21 mouse cellular contexts compared by ENCODE assay signal in the genomic region with DNA sequence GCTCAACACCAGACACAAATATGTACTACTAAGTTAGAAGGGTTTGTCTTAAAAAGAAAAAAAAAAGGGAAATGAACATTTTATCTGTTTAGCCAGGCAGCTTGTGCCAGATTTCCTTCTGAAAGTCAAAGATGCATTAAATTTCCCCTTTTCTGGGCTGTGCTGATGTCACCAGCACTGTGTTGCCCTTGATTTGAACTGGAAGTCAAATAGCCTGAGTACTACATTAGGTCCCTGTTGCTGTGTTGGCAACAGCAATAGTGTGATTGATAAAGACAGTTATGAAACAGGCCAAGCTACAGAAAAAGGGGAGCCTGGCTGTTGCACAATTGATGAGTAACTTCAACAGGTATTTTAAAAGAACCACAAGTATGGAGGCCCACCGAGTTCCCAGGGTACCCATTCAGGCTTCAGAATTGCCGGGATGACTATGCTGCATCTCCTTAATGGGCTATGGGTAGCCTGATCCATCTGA. TPM values are rescaled to one million over a fixed set of nuclear protein-coding genes. Genes with fewer than 3 reads are reported as not detected.
DNase-seq lines count a peak whose midpoint lies in the region; ATAC-seq and TF ChIP-seq lines count a peak whose summit lies in the region.
"Had no signal": no experiment of that assay in that cellular context is flagged by ENCODE, and none has a peak within 500 bp of the region (broad histone marks: within the 10 kb centered on the region; RNA-seq: fewer than 3 reads in every experiment).

No protein-coding gene starts in this region.

- no peak overlapping the region for H3K4me3 ChIP-seq in MEL (ENCODE audit: control insufficient read depth in 1 of 2, insufficient read depth in 1 of 2, low read depth in 2 of 2, low read length in 2 of 2)
- H3K4me3 ChIP-seq in embryonic fibroblast, embryonic 13.5 days (ENCODE audit: insufficient read depth, low read length), result no peak overlapping the region
- H3K4me3 ChIP-seq: embryonic facial prominence, embryonic 15.5 days; megakaryocyte, embryonic 14.5 days; neural tube, embryonic 15.5 days had no signal

- peaks cover 0 to 14% of the 10 kb centered on the region in 2 experiments; a peak in 2 of 4 replicates for H3K36me3 ChIP-seq in MEL (ENCODE audit: control insufficient read depth in 1 of 2, insufficient read depth in 2 of 2, low read length in 2 of 2)

- peak; percentile 50; the same call in 1 of the 2 replicates for ATAC-seq in monocyte, adult 5-6 weeks (replicated peaks; ENCODE audit: insufficient number of reproducible peaks, low FRiP score, low TSS enrichment, poor library complexity, severe bottlenecking)
- no peak for ATAC-seq in activated CD4-positive, CD25-positive, alpha-beta regulatory T cell, adult 4 months

- TF ChIP-seq EP300 in MEL (IDR thresholded peaks at IDR 0.05; ENCODE audit: low read depth in 1 of 2, low read length in 2 of 2), result peak; percentile 88 to 95

- no peaks in the 10 kb centered on the region for H3K79me2 ChIP-seq in MEL (ENCODE audit: control insufficient read depth, insufficient read depth, low read length, poor library complexity)

- H3K27me3 ChIP-seq in MEL (ENCODE audit: control insufficient read depth in 1 of 2, insufficient read depth in 2 of 2, low read length in 2 of 2), result no peaks in the 10 kb centered on the region
- H3K27me3 ChIP-seq: embryonic facial prominence, embryonic 15.5 days; megakaryocyte, embryonic 14.5 days; neural tube, embryonic 15.5 days had no signal

- no peak for TF ChIP-seq RAD21 in MEL (IDR thresholded peaks at IDR 0.05; ENCODE audit: low read depth, low read length)

- H3K9ac ChIP-seq in MEL (ENCODE audit: control insufficient read depth, low read depth, low read length, poor library complexity, severe bottlenecking), result no peak overlapping the region
- H3K9ac ChIP-seq: embryonic facial prominence, embryonic 15.5 days; liver, embryonic 14.5 days; neural tube, embryonic 15.5 days had no signal

- DNase-seq in 416B (ENCODE audit: low read depth) (peak; percentile 32), MEL (ENCODE audit: low read depth, low spot score) (peak; percentile 88)
- no peak for DNase-seq in ovary, postnatal 14 days (ENCODE audit: low spot score)
- DNase-seq in adrenal gland, adult 8-10 months, result no peak
- DNase-seq: adrenal gland, postnatal 14 days; cerebellum, adult 11 months; cerebellum, postnatal 25 days; gastrocnemius, postnatal 25 days; kidney, adult 8-10 months; kidney, postnatal 14 days; midbrain, embryonic 14.5 days had no signal

- TF ChIP-seq CTCF in MEL (IDR thresholded peaks at IDR 0.05 in 2 of 3, conservative IDR thresholded peaks at IDR 0.05 in 1 of 3; ENCODE audit: control insufficient read depth in 1 of 3, insufficient read depth in 1 of 3, low read depth in 2 of 3, low read length in 3 of 3, poor library complexity in 1 of 3, severe bottlenecking in 1 of 3), result no peak
- no peak for TF ChIP-seq CTCF in embryonic fibroblast, embryonic 13.5 days (IDR thresholded peaks at IDR 0.05; ENCODE audit: borderline replicate concordance, insufficient read depth, low read length)

- H3K4me1 ChIP-seq in MEL (ENCODE audit: control insufficient read depth in 1 of 2, insufficient read depth in 2 of 2, low read length in 2 of 2), result peaks cover 4 to 10% of the 10 kb centered on the region in 2 experiments; a peak in 3 of 4 replicates
- H3K4me1 ChIP-seq in embryonic fibroblast, embryonic 13.5 days (ENCODE audit: control insufficient read depth, insufficient read depth, low read length), result peaks cover 3% of the 10 kb centered on the region
- H3K4me1 ChIP-seq: embryonic facial prominence, embryonic 15.5 days; megakaryocyte, embryonic 14.5 days; neural tube, embryonic 15.5 days had no signal

- H3K9me3 ChIP-seq in MEL (replicated peaks; ENCODE audit: insufficient read depth, low read length), result no peaks in the 10 kb centered on the region
- H3K9me3 ChIP-seq: embryonic facial prominence, embryonic 15.5 days; neural tube, embryonic 15.5 days had no signal

- H3K27ac ChIP-seq in MEL (ENCODE audit: control insufficient read depth, low read depth, low read length), result no peak overlapping the region
- peak overlapping the region; percentile 57 for H3K27ac ChIP-seq in embryonic fibroblast, embryonic 13.5 days (ENCODE audit: insufficient read depth, low read length)
- H3K27ac ChIP-seq: embryonic facial prominence, embryonic 15.5 days; liver, embryonic 14.5 days; neural tube, embryonic 15.5 days; stomach, postnatal 0 days had no signal

- no peak for TF ChIP-seq POLR2A in MEL (IDR thresholded peaks at IDR 0.05; ENCODE audit: control insufficient read depth in 1 of 2, insufficient read depth in 1 of 2, low read depth in 1 of 2, low read length in 2 of 2, poor library complexity in 1 of 2)
- no peak for TF ChIP-seq POLR2A in embryonic fibroblast, embryonic 13.5 days (IDR thresholded peaks at IDR 0.05; ENCODE audit: low read depth, low read length)

TF ChIP-seq in MEL, 35 proteins besides CTCF, POLR2A, EP300 and RAD21:
- no peak for TF ChIP-seq KAT2A (conservative IDR thresholded peaks at IDR 0.05; ENCODE audit: low read depth, low read length)
- TF ChIP-seq BHLHE40 (IDR thresholded peaks at IDR 0.05; ENCODE audit: borderline replicate concordance, low read depth, low read length), result peak; percentile 33; the same call in 1 of the 2 replicates
- peak; percentile 82 for TF ChIP-seq TAL1 (IDR thresholded peaks at IDR 0.05; ENCODE audit: low read length)
- TF ChIP-seq MAFK (IDR thresholded peaks at IDR 0.05; ENCODE audit: borderline replicate concordance, low read depth, low read length), result no peak
- TF ChIP-seq GATA1 (IDR thresholded peaks at IDR 0.05; ENCODE audit: low read depth, low read length), result peak; percentile 94
- peak; percentile 43; the same call in 1 of the 2 replicates for TF ChIP-seq SIN3A (IDR thresholded peaks at IDR 0.05; ENCODE audit: low read length)
- TF ChIP-seq POLR2AphosphoS2 (IDR thresholded peaks at IDR 0.05; ENCODE audit: low read length), result no peak
- no peak for TF ChIP-seq GABPA (IDR thresholded peaks at IDR 0.05; ENCODE audit: low read depth, low read length)
- no peak for TF ChIP-seq JUND (IDR thresholded peaks at IDR 0.05; ENCODE audit: low read depth, low read length)
- no peak for TF ChIP-seq CHD1 (IDR thresholded peaks at IDR 0.05; ENCODE audit: low read depth, low read length)
- TF ChIP-seq RCOR1 (IDR thresholded peaks at IDR 0.05; ENCODE audit: low read depth, low read length), result peak; percentile 100
- 0 out of 2 replicates have a peak, but pooled peaks have one; percentile 45 for TF ChIP-seq MAX (IDR thresholded peaks at IDR 0.05; ENCODE audit: low read length)
- no peak for TF ChIP-seq POLR2AphosphoS5 (IDR thresholded peaks at IDR 0.05; ENCODE audit: borderline replicate concordance, low read depth, low read length)
- no peak for TF ChIP-seq CHD2 (IDR thresholded peaks at IDR 0.05; ENCODE audit: low read length)
- TF ChIP-seq SMC3 (IDR thresholded peaks at IDR 0.05; ENCODE audit: low read depth, low read length), result no peak
- TF ChIP-seq USF2 (IDR thresholded peaks at IDR 0.05; ENCODE audit: borderline replicate concordance in 1 of 2, insufficient read depth in 1 of 2, low read depth in 1 of 2, low read length in 2 of 2), result no peak
- TF ChIP-seq ZNF384 (IDR thresholded peaks at IDR 0.05; ENCODE audit: low read depth, low read length), result peak; percentile 97
- peak; percentile 85 for TF ChIP-seq ETS1 (IDR thresholded peaks at IDR 0.05; ENCODE audit: low read depth, low read length)
- TF ChIP-seq TCF12 (IDR thresholded peaks at IDR 0.05; ENCODE audit: low read depth, low read length), result peak; percentile 92
- TF ChIP-seq MXI1 (IDR thresholded peaks at IDR 0.05; ENCODE audit: low read depth, low read length), result no peak
- no peak for TF ChIP-seq MYB (IDR thresholded peaks at IDR 0.05; ENCODE audit: low read depth, low read length)
- TF ChIP-seq ZKSCAN1 (IDR thresholded peaks at IDR 0.05; ENCODE audit: low read depth, low read length), result no peak
- TF ChIP-seq UBTF (IDR thresholded peaks at IDR 0.05; ENCODE audit: borderline replicate concordance, insufficient read depth, low read depth, low read length), result no peak

RNA-seq across cellular contexts. Expression of a gene that starts 25.2 kb away (rescaled TPM):
- not detected in 2 replicates for total RNA-seq in MEL (2012; rRNA removed)
- not detected for polyA plus RNA-seq in MEL (2012; ENCODE audit: insufficient read depth in 1 of 2, insufficient read length in 2 of 2, low read depth in 1 of 2, low replicate concordance in 2 of 2, missing spikeins in 1 of 2)
- 3.1 and 4.5 TPM in 2 replicates for polyA plus RNA-seq in embryonic fibroblast, embryonic 13.5 days (2011; ENCODE audit: insufficient read length, low read depth, missing spikeins)
- total RNA-seq in monocyte, adult 5-6 weeks (2017), result not detected in 3 replicates
- not detected for polyA plus RNA-seq in activated CD4-positive, CD25-positive, alpha-beta regulatory T cell, adult 4 months (2017; shearing (Covaris generic))
- total RNA-seq in adrenal gland, adult 8-10 months (2022), result 10 to 100 TPM; 20.5 to 34.0 (median 28.3) TPM

RNA-seq across cellular contexts. Expression of a gene that starts 33.2 kb away (rescaled TPM):
- 7.9 and 8.7 TPM in 2 replicates for total RNA-seq in MEL (2012; rRNA removed)
- polyA plus RNA-seq in MEL (2012; ENCODE audit: insufficient read depth in 1 of 2, insufficient read length in 2 of 2, low read depth in 1 of 2, low replicate concordance in 2 of 2, missing spikeins in 1 of 2), result 10 to 100 TPM in 1 of 2 experiments, not detected in 1; 11.7 TPM
- 103 and 111 TPM in 2 replicates for polyA plus RNA-seq in embryonic fibroblast, embryonic 13.5 days (2011; ENCODE audit: insufficient read length, low read depth, missing spikeins)
- 60.5 to 72.5 TPM (median 69.9 TPM) in 3 replicates for total RNA-seq in monocyte, adult 5-6 weeks (2017)
- 10 to 100 TPM; 23.5 to 24.3 TPM for polyA plus RNA-seq in activated CD4-positive, CD25-positive, alpha-beta regulatory T cell, adult 4 months (2017; shearing (Covaris generic))
- total RNA-seq in adrenal gland, adult 8-10 months (2022), result 10 to 100 TPM; 78.8 to 83.6 (median 81.8) TPM

RNA-seq across cellular contexts. Expression of a gene that starts 57.5 kb away (rescaled TPM):
- not detected in 2 replicates for total RNA-seq in MEL (2012; rRNA removed)
- polyA plus RNA-seq in MEL (2012; ENCODE audit: insufficient read depth in 1 of 2, insufficient read length in 2 of 2, low read depth in 1 of 2, low replicate concordance in 2 of 2, missing spikeins in 1 of 2), result not detected
- polyA plus RNA-seq in embryonic fibroblast, embryonic 13.5 days (2011; ENCODE audit: insufficient read length, low read depth, missing spikeins), result not detected in 2 replicates
- total RNA-seq in monocyte, adult 5-6 weeks (2017), result not detected in 3 replicates
- not detected for polyA plus RNA-seq in activated CD4-positive, CD25-positive, alpha-beta regulatory T cell, adult 4 months (2017; shearing (Covaris generic))
- not detected for total RNA-seq in adrenal gland, adult 8-10 months (2022)
- total RNA-seq: adrenal gland, postnatal 14 days; gastrocnemius, postnatal 25 days had no signal
- polyA plus RNA-seq: forebrain, embryonic 11.5 days; limb, embryonic 11.5 days; liver, embryonic 14.5 days; midbrain, embryonic 14.5 days; neural tube, embryonic 15.5 days had no signal

Comparison
In these comparisons a context has a peak if more than half of its experiments do, and no peak if none do; other contexts are left out.
1. DNase-seq: peak in 416B (single experiment) and MEL (single experiment); none in ovary, postnatal 14 days (single experiment) and adrenal gland, adult 8-10 months (single experiment).
2. RNA of a gene that starts 25.2 kb away (total RNA-seq): 20.5 to 34.0 TPM in adrenal gland, adult 8-10 months; not detected in MEL and not detected in monocyte, adult 5-6 weeks; every median in the first group is over 10 times any median in the second.